Mouse (Mus musculus) activated CD4-positive, CD25-positive, alpha-beta regulatory T cell, adult 4 months (primary cell): Measurements from ENCODE around the gene Dst. TPM values are rescaled to one million over a fixed set of nuclear protein-coding genes. Genes with fewer than 3 reads are reported as not detected.

Experiments
- ATAC-seq: one replicate; pipeline ENCODE4 v1.8.0; 2017
- polyA plus RNA-seq, 2 experiments: library from polyadenylated mRNA; unstranded; fragments of 100-300 nt; shearing (Covaris generic); gene quantifications; one replicate each; pipeline ENCODE4 v1.2.1; 2017

The Dst gene
- polyA plus RNA-seq, 2 experiments from 2014 or later, result 20.3 to 21.7 TPM

DNA sequence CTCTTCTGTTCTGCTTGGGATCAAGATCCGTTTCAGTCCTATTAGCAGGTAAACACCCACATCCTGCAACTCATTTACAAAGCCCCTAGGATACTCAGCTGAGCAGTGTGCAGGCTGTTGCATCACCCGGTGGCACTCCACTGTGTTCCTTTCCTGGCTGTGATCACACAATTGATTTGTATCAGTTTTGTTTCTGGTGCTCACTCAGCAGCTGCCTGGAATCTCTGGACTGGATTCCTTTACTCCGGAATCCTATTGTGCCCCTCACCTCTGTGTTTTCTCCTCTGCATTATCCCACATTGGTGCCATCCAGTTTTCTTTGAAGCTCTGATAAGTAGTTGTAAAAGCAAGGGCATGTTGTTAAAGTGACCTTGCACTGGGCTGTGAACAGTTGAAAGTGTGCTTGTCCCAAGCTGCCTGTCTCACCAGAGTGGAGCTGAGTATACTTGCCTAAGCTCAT lies 195.7 kb downstream of the Dst start:
- no peak for ATAC-seq

DNA sequence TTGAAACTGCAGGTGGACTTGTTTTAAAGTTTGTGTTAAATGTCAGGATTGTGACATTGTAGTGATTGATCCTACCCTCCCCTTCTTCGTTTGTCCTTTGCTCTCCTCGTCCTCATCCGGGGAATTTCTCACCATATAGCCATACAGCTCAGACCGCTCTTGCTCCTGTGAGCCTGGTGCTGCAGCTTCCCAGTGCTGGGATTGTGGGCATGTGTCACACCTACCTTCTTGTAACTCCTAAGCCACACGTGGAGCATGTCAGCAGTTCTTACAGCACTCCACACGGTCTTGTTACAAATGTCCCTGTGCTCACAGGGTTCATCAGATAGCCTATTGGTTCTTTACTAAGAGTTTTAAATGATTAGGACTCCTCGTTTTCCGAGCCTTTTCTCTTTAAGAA lies 196.8 kb downstream of the Dst start:
- no peak for ATAC-seq

DNA sequence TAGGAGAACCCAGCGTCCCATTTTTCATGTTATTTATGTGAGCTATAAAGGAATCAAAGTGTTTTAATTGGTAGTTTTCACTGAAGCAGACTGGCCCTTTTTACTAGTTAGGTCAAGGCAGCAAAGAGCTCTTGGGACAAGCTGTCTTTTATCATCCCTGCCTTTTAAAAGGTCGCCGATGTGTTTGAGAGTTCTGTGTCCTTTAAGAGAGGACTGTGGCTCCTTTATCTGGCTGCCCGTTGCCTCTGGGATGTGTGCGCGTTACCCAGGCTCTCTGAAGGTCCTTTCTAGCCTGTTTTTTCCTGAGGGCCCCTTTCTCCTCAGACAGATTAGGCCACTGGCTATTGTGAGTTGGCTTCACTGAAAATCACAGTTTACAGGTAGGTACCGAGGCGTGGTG lies 198.6 kb downstream of the Dst start:
- no peak for ATAC-seq

DNA sequence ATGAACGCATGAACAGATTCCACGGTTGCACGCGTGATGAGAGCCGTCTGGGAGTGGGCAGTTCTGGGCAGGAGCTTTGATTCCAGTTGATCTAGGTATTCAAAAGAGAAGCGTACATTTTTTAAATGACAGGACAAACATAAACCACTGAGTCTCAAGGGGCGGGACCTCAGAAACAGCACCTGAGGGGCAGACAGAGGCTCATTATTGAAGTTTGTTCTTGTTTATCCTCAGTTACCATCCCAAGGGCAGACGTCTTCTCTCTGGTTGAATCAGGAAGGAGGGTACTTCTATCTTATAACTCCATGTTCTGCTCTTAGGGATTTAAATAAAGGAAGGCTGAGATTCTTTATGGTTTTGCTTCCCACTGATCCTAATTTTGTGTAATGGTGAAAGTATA lies 199.1 kb downstream of the Dst start:
- no peak for ATAC-seq

DNA sequence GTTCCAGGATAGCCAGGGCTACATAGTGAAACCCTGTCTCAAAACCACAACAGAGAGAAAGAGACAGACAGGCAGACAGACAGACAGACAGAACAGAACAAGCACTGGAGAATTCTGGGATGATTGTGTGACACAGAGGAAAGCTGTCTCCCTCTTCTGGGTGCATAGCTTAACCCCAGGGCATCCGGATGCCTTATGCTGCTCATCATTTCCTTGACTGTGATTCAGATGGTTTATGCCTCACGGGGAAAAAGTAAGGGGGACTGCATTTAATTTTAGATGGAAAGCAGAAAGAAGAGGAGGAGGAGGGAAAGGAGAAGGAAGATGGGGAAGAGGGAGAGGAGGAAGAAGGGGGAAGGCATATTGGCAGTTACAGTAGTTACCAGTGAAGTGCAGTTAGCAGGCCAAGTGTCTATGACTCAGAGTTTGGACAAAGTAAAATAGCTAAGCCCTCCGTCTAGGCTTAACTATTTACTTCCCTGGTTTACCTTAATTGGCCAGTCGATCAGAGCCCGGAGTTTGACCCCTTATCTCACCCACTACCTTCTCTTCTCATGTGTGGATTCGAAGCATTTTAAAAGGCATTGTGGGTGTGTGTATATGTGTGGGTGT lies 201.7 kb downstream of the Dst start:
- no peak for ATAC-seq

DNA sequence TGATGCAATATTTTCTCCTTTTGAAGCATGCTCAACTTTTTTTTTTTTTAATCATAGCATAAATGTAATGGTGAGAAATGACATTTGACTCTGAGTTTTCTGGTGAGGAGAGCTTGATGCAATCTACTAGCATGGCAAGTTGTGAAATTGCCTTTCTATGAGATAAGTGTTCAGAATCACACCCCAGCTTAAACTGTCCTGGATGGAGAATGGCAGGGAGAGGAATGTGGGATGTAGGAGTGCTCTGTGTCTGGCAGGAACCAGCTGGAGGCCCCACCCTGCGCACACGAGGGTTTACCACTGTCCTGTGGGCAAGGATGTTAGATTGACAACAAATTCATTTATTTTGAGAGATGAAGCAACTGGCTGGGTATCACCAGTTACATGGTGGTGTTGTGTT lies 202.8 kb downstream of the Dst start:
- no peak for ATAC-seq

DNA sequence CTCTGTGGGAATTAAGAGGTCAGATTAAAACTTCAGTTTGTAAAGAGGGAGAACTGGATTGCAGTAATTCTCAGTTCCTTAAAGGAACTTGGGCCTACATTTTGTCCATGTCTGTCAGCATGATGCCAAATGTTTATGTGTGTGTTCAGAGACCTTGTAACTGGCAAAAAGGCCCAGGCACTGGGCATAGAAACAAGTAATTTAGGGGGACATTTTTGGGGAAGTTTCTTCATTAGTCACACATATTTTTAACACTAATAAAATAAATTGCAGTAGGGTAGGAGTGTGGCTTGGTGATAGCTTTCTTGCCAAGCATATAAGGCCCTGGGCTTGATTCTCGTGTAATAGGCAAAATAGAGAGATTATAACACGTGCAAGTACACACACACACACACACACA lies 203.9 kb downstream of the Dst start:
- no peak for ATAC-seq

DNA sequence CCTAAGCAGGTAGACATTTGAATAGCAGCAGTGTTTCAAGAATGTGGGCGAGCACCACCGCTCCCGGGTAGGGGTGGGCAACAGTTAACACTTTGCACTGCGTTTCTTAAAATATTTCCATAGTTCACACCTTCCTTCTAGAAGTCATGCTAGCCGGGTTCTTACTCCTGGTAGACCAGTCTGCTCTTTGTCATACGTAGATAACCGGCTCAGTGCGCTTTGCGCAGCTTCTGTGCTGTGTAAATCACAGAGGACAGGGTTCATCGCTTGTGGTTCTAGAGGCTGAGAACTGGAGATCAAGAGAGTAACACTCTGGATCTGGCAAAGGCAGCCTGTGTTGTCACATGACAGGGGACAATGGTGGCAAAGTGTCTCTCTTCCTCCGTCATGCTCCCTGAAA lies 208.4 kb downstream of the Dst start:
- no peak for ATAC-seq

DNA sequence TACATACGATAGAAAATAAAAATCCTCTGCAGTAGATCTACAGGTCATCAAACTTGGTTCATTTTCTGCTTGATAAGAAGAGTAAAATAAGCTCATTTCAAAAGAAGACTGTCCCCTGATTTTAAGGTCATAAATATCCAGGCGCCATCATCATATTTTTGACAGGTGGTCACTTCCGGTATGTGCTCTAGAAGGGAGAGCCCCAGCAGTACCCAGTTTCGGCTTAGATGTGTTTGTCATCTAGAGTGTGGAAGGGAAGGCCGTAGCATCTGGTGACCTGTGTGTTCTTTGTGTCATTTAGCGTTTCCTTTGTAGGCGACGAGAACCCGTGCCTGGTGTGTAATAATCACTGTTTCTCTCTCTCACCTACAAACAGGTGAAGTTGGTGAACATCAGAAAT lies 209.0 kb downstream of the Dst start:
- no peak for ATAC-seq

DNA sequence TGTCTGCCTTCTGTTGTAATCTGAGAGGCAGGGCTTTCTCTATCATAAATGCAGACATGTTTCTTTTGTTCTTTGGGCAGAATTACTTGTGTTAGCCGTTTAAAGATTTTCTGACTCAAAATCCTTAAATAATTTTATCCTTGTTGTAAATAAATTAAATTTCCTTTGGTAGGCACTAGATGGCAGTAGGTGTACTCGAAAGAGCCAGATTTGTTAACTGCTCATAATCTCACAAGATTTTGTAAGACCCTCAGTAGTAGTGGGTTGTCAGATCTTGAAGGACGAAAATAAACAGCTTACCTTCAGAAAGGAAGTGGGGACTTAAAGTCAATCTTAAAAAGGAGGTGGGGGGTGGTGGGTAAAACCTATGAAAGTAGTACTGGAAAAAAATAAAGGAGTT lies 209.7 kb downstream of the Dst start:
- no peak for ATAC-seq

DNA sequence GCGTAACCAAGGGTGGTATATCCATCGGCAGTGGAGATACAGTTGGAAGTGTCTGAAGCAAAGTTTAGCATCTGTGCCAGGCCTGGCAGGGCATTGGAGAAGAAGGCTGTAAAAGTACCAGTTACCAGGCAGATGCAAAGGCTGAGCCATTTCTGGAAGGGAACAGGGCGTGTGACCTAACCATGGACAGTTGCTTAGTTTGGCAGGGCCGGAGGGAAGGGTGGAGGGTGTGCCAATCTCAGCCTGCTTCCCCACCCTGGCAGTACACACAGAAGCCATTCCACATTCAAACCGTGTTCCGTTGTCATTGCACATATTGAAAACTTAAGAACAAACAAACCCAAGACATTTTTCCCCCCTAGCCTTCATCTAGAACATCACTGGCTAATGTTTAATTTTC lies 212.0 kb downstream of the Dst start:
- no peak for ATAC-seq

DNA sequence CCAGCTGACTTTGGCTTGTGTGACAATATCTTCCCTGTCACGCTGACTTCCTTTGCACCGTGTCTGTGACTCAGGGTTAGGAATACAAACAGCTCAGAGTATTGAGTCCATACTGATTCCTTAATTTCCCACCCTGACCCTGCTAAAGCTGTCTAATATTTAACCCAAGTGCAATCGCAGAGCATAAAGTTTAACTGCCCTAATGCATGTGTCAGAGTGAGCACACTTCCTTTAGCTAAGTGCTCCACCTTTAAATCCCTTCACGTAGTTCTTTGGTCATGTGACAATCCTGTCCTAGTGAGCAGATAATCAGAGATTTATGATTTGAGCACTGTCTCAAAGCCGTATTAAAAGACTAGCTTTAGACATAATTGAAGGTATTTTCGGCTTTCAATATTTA lies 212.6 kb downstream of the Dst start:
- ATAC-seq, result no peak

DNA sequence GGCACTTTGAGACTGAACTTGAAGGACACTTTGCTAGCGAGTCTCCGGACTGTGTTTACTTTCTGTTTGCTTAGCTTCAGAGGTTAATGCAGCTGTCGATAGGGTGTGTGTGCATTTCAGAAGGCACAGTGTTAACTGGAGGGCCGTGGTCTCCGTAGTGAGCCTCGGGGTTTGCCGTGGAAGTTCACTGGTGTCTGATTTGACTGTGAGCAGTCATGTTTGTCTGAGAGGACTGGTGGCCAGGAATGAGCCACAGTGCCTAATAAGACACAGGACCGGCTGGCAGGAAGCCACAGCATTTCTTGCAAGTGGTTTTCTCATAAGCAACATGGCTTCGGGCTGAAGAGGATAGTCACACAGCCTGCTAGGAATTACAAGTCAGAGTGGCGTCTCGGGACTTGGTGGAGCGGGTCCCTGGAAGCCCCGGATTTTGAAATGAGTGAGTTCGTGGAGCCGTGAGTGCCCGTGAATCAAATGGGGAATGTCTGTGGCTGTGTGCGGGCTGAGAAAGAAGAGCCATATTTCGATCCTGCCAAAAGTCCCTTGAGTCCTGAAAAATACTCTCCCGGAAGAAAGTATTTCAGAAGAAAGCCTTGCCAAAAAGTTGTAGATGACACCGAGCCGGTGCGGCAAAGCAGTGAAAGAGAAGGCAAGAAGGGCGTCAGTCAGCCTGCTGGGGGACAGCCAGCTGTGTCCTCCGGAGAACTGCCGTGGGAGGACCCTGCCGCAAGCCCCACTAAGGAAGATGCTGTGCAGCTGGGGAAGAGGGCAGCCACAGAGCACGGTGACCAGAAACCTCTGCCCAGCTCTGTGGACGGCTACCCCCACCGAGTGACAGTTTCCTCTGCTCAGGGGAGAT lies 213.4 kb downstream of the Dst start:
- ATAC-seq, result no peak

DNA sequence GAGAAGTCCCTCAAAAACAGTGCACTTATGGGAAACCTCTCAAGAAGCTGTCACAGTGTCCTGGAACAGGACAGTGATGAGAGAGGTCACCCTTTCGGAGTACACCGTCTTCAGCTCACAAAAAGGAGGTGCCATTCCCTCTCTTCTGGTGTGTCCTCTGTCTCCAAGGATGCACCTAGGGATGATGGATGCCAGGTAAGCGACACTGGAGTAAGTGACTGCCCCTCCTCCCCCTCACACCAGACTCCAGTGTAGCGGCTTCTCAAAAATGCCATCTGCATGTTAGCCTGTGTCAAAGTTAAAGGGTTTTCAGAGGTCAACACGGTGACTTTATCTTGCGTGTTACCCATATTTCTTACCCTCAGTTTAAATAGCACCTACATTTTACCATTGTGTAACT lies 214.2 kb downstream of the Dst start:
- no peak for ATAC-seq

DNA sequence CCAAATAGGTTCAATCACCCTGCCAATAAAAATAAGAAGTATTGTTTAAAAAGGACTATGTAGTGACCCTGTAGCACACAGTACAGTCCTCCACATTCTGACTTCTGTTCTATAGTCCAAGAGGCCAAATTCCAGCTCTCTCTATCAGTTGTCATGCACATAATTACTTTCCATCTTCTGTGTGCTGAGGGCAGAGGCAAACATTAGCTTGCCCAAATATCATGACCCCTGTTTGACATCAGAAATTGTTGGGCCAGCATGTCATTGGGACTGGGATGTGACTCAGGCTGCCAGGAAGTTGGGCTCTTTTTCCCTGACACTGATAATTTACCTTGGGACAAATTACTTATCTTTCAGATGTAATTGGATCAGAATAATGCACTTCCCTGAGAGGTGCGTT lies 214.9 kb downstream of the Dst start:
- ATAC-seq, result no peak

DNA sequence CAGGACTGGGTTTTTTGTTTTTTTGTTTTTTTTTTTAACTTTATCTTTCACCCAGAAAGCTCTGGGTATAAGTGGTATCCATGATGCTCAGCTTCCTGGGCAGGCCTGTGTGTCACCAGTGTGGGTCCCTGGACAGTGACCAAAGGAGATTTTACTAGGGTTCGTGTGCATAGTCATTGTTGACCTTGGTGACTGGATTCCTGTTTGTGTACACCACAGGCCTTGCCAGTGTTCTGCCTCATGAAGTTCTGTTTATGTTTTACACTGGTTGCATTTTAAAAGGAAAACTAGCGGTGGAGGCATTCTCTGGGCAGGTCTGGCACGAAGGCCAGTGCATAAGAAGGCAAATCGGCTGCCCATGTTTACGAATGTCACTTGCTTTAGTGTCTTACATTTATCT lies 215.3 kb downstream of the Dst start:
- no peak for ATAC-seq

DNA sequence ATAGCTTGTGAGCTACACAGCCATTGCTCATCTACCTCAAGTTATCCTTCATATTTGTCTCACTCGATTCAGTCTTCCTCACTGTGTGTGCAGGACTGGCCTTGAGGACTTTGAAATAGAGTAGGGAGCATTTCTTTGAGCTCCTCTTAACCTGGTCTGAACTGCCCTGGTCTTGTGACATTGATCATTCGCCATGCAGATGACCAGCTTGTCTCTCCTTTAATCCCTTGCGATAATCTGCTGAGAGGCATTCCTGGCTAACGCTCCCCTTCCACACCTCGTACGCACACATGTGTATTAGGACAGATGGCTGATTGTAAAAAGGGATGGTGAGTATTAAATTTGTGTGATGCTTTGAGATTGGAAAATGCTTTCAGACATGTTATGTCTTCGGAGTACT lies 216.4 kb downstream of the Dst start:
- no peak for ATAC-seq

DNA sequence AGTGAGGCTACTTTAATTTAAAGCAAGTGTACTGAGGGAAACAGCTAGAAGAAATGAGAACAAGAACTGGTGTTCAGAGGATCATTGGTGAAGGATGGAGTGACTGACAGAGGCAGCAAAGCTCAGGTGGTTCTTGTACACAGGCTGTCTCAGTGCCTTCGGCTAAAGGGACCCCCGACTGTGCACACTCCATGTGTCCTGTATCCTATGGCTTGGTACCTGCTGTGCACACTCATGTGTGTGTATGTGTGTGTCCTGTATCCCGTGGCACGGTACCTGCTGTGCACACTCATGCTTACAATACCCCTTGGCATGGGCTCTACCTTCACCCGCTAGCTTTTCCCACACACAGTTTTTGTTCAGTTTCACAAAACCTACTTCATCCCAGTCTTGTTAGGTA lies 217.1 kb downstream of the Dst start:
- no peak for ATAC-seq

DNA sequence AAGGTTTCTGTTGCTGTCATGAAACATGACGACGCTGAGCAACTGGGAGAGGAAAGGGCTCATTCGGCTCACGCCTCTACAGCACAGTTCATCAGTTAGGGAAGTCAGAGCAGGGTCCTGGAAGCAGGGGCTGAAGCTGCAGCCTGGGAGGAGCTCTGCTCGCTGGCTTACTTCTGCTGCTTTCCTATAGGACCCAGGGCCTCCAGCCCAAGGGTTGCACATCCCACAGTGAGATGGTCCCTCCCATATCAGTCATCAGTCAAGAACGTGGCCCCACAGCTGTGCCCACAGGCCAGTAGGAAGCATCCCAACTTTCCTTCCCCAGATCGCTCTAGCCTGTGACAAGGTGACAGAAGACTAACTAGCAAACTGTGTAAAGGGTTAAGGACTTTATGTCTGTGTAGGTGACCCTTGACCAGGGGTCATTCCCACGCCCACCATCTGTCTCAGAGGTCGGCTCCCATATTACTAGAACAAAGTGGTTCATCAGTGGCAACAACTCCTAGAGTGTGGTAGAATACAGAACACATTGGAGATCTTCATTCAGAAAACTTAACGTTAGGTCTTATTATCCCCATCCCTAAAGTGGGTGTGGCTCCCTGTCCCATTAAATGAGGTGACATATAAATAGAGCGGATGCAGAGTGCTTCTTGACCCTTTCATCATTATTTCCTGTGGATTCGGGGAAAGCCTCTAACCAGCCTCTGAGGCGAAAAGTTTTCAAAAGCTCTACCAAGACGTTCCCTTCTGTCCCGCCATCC lies 219.9 kb downstream of the Dst start:
- ATAC-seq, result no peak

DNA sequence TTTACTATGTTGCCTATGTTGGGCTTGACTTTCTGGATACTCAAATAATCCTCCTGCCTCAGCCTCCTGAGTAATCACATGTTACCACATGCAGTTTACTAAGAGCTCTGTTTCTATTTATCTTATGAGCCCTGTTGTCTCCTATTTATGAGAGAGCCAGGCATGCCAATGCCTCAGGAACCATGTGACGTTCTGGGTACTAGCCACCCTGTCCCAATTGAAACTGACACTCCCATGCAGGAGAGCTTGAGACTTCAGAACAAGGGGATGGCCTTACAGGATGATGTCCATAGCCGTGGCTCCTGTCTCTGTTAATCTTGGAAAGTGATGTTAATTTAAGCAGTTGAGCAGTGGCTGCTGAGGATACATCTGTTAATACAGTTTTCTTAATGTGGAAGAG lies 220.8 kb downstream of the Dst start:
- ATAC-seq, result no peak

DNA sequence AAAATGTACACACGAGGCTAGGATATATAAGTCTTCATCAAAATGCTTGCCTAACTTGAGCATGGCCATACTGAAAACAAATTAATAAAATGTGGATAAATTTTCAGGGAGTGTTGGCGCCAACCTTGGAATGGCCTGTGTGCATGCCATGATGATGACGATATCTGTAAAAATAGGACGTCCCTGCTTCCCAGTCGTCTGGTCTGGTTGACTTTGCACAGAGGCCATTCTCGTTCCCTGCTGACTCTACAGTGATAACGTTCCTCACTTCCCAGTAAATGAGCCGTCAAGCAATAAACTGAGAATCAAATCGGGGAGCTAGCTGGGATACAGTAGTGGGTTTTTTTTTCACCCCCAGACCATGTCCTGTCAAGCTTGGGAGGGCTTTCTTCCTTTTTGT lies 221.7 kb downstream of the Dst start:
- no peak for ATAC-seq

DNA sequence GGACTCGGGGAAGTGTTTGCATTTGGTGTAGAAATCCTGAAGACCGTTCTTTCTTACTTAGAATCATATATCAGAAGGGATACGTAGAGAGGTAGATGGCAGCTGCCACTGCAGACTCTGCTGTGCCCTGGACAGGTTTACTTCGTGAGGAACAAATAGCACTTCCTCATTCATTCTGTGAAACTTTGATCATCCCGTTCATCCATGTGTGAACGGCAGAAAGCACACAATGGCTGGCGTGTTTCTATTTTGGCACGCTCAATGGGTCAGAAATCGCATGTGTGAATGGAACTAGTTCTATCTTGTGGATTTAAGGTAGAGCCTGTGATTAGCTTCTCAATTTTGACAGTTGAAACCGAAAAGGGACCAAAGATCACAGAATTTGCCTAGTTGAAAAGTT lies 222.8 kb downstream of the Dst start:
- no peak for ATAC-seq

DNA sequence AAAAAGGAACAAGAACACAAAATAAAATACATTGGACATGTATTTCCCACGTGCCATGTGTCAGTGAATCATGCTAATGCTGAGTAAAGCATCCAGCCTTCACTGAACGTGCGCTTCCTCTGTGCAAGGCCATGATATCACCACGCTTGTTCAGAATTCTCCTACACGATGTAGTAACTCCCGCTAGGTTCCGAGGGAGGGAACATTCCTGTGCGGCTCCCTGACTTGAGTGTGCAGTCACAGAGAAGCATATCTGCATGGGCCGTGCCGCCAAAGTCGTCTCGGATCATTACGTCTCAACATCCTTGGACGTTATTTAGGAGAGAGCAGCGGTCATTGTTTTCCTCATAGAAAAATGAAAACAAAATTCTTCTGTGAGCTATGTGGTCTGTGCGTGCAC lies 224.8 kb downstream of the Dst start:
- ATAC-seq, result no peak

DNA sequence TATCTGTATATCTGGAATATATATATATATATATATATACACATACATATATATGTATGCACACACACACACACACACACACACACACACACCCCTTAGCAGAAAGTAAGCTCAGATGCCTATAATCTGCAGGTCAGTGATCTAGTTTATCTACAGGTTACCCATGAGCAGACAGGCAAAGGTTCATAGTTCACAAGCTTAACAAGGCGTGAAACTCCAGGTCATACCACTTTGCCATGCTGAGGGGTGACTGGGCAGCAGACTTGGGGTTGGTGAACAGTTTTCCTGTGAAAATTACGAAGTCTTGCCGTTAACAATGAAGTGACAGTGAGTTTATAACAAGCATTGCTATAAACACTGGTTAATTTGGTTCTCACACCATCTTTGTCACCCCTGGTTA lies 227.5 kb downstream of the Dst start:
- ATAC-seq, result no peak
